In genomic region chr7:65803422-65804303, GRCm38 (mm10) we compare ENCODE assay signal across 9 mouse cellular contexts. TPM values are rescaled to one million over a fixed set of nuclear protein-coding genes. Genes with fewer than 3 reads are reported as not detected.
DNase-seq lines count a peak whose midpoint lies in the region; ATAC-seq and TF ChIP-seq lines count a peak whose summit lies in the region.
"Had no signal": no experiment of that assay in that cellular context is flagged by ENCODE, and none has a peak within 500 bp of the region (broad histone marks: within the 10 kb centered on the region; RNA-seq: fewer than 3 reads in every experiment).

No protein-coding gene starts in this region.

- H3K4me3 ChIP-seq in liver, postnatal 0 days (ENCODE audit: low read depth, low read length): peak overlapping the region; percentile 25
- no peak overlapping the region for H3K4me3 ChIP-seq in forebrain, embryonic 16.5 days (replicated peaks; ENCODE audit: low read length)

- H3K9ac ChIP-seq in liver, postnatal 0 days (replicated peaks): peak overlapping the region; percentile 63
- H3K9ac ChIP-seq in forebrain, embryonic 16.5 days (replicated peaks; ENCODE audit: low read depth, low read length): no peak overlapping the region

- ATAC-seq in liver, postnatal 0 days: peak; percentile 65
- ATAC-seq in activated CD4-positive, CD25-positive, alpha-beta regulatory T cell, adult 4 months: no peak
- no peak for ATAC-seq in forebrain, embryonic 16.5 days

- no peak for TF ChIP-seq EP300 in liver, postnatal 0 days (IDR thresholded peaks at IDR 0.05; ENCODE audit: low read depth)

- peak overlapping the region; percentile 90 for H3K27ac ChIP-seq in liver, postnatal 0 days (ENCODE audit: low read depth)
- no peak overlapping the region for H3K27ac ChIP-seq in forebrain, embryonic 16.5 days (ENCODE audit: low read length)

- H3K4me2 ChIP-seq in liver, postnatal 0 days (ENCODE audit: low read depth, low read length): peak overlapping the region; percentile 61
- H3K4me2 ChIP-seq in forebrain, embryonic 16.5 days (ENCODE audit: low read length): no peak overlapping the region

- no peaks in the 10 kb centered on the region for H3K27me3 ChIP-seq in liver, postnatal 0 days (ENCODE audit: insufficient read depth, low read length)
- H3K27me3 ChIP-seq in forebrain, embryonic 16.5 days (replicated peaks; ENCODE audit: control insufficient read depth, insufficient read depth, low read length): no peaks in the 10 kb centered on the region

- no peaks in the 10 kb centered on the region for H3K9me3 ChIP-seq in liver, postnatal 0 days (ENCODE audit: low read length)
- H3K9me3 ChIP-seq in forebrain, embryonic 16.5 days (ENCODE audit: control insufficient read depth, low read length): no peaks in the 10 kb centered on the region

- no peaks in the 10 kb centered on the region for H3K36me3 ChIP-seq in liver, postnatal 0 days (replicated peaks; ENCODE audit: insufficient read depth, low read length)
- no peaks in the 10 kb centered on the region for H3K36me3 ChIP-seq in forebrain, embryonic 16.5 days (ENCODE audit: control insufficient read depth, insufficient read depth)

- TF ChIP-seq CTCF in brain, embryonic 14.5 days (IDR thresholded peaks at IDR 0.05; ENCODE audit: borderline replicate concordance, extremely low read depth, insufficient read depth, insufficient read length): no peak
- no peak for TF ChIP-seq CTCF in liver, postnatal 0 days (IDR thresholded peaks at IDR 0.05; ENCODE audit: low read depth)

- peak; percentile 6 for DNase-seq in brain, embryonic 14.5 days (ENCODE audit: low read depth)
- peak; percentile 39 for DNase-seq in gastrocnemius, postnatal 10 days
- DNase-seq in kidney, adult 9 months: peak; percentile 12
- peak; percentile 42 for DNase-seq in liver, postnatal 0 days
- DNase-seq in ovary, postnatal 36 days (ENCODE audit: low spot score): no peak
- no peak for DNase-seq in left cerebral cortex, adult 8-10 months (ENCODE audit: low spot score in 2 of 2)

- 43% methylated on average over 11 of the region's 11 CpGs for WGBS in liver, postnatal 0 days (ENCODE audit: insufficient replicate concordance)
- 65% methylated on average over 11 of the region's 11 CpGs for WGBS in forebrain, embryonic 16.5 days

- TF ChIP-seq POLR2A in brain, embryonic 14.5 days (IDR thresholded peaks at IDR 0.05; ENCODE audit: borderline replicate concordance, extremely low read depth, insufficient read depth, insufficient read length, poor library complexity, severe bottlenecking): no peak

- 0 out of 2 replicates have a peak, but pooled peaks cover 9% of the 10 kb centered on the region for H3K4me1 ChIP-seq in liver, postnatal 0 days (ENCODE audit: insufficient read depth)
- H3K4me1 ChIP-seq in forebrain, embryonic 16.5 days (replicated peaks; ENCODE audit: control insufficient read depth, insufficient read depth, low read length): no peaks in the 10 kb centered on the region

RNA-seq across cellular contexts. Expression of gene Pcsk6, which starts 57.9 kb away (rescaled TPM):
- 3.8 and 6.5 TPM in 2 replicates for polyA plus RNA-seq in brain, embryonic 14.5 days (2012; rRNA removed)
- 10 to 100 TPM; 41.3 to 57.6 TPM for total RNA-seq in gastrocnemius, postnatal 10 days (2021)
- 3.6 and 4.7 TPM in 2 replicates for polyA plus RNA-seq in liver, postnatal 0 days (2015; fragmentation: Nextera tagmentation; extraction: Ambion mirVana)
- total RNA-seq in left cerebral cortex, adult 8-10 months (2022): 10 to 100 TPM; 12.7 to 16.1 (median 15.1) TPM
- not detected for polyA plus RNA-seq in activated CD4-positive, CD25-positive, alpha-beta regulatory T cell, adult 4 months (2017; shearing (Covaris generic))
- 0.71 and 0.90 TPM in 2 replicates for polyA plus RNA-seq in forebrain, embryonic 16.5 days (2015; fragmentation: Nextera tagmentation; extraction: Ambion mirVana)
- total RNA-seq: MEL had no signal

Comparison
In these comparisons a context has a peak if more than half of its experiments do, and no peak if none do; other contexts are left out.
1. DNase-seq: peak in brain, embryonic 14.5 days (single experiment), gastrocnemius, postnatal 10 days (single experiment), kidney, adult 9 months (single experiment) and liver, postnatal 0 days (single experiment); none in ovary, postnatal 36 days (single experiment) and left cerebral cortex, adult 8-10 months (0 of 2).